Mouse (Mus musculus) E14TG2a.4 (cell line): ENCODE measurements around the gene Grin2b.

Experiments used
- H3K27me3 ChIP-seq: 2 replicates; pipeline ENCODE4 v1.6.1; 2014; ENCODE audit warnings: low read length, control low read depth; ENCODE audit not compliant: insufficient read depth
- H3K36me3 ChIP-seq: 2 replicates; pipeline ENCODE4 v1.6.1; 2014; ENCODE audit warnings: low read length, control low read depth; ENCODE audit not compliant: insufficient read depth
- H3K4me1 ChIP-seq: replicated peaks from 2 replicates; pipeline ENCODE4 v1.6.1; 2014; ENCODE audit warnings: low read depth, low read length, control low read depth
- H3K4me3 ChIP-seq: replicated peaks from 2 replicates; pipeline ENCODE4 v1.5.1; 2014; ENCODE audit warnings: mild to moderate bottlenecking, low read length
- H3K9me3 ChIP-seq: 2 replicates; pipeline ENCODE4 v1.6.1; 2014; ENCODE audit warnings: low read length, control low read depth
- CTCF ChIP-seq: conservative IDR thresholded peaks from 2 replicates; pipeline ENCODE4 v1.5.1; 2014; ENCODE audit warnings: low read length
- NANOG ChIP-seq: IDR thresholded peaks from 2 replicates; pipeline ENCODE4 v1.6.1; 2014; ENCODE audit warnings: borderline replicate concordance, low read length, mixed read lengths
- POU5F1 ChIP-seq: IDR thresholded peaks from 2 replicates; pipeline ENCODE4 v1.6.1; 2014; ENCODE audit warnings: low read length, borderline replicate concordance

Grin2b gene

DNA sequence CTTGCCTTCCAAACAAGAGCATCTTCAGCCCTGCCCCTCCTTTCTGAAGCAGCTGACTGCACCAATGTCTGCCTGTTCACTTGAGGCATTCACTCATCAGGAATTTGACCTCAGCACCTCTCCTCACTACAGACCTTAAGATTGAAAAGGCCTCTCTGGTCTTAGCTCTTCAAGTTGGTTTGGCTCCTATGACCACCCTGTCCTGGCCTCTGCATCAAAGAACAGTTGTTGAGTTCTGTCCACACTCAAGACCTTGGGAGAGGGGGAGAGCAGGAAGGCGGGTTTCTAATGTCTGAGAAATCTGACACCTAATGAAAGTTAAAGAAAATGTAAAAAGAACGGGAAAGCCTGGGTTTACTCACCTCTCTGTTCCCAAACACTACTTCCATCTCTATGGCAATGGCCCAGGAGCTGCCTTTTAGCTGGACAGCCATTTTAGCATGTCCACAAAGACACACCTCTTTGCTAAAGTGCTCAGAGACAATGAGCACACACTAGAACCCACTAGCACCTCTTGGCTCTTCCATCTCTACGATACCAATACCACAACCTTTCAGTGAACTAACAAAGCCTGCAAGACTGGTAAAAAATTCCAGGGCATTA is 202.5 kb downstream of the Grin2b start:
- no peaks in the 10 kb centered on the region for H3K4me1 ChIP-seq
- no peak overlapping the region for H3K4me3 ChIP-seq
- no peaks in the 10 kb centered on the region for H3K9me3 ChIP-seq
- no peak for TF ChIP-seq NANOG
- no peak for TF ChIP-seq POU5F1
- no peak for TF ChIP-seq CTCF
- H3K27me3 ChIP-seq, result no peaks in the 10 kb centered on the region
- H3K36me3 ChIP-seq, result no peaks in the 10 kb centered on the region

DNA sequence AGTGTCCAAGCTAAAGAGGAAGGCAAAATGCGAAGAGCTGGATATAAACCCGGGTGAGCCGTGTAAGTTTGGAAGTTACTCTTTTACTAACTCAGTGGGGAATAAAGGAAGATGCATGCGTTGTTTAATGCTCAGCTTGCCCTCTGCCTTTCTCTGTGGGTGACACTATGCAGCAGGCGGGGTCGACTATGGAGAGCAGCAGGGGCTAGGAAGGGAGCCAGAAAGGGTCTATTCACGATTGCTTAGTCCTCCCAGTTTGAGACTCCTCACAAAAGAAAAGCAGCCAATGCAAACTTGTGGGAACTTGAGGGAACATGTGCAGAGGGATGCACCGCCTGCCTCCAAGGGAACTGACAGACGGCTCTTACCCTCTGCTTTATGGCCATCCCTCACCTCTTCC is 211.5 kb downstream of the Grin2b start:
- TF ChIP-seq NANOG (no peak), CTCF (no peak), POU5F1 (no peak)
- Histone ChIP-seq H3K4me1 (no peaks in the 10 kb centered on the region), H3K9me3 (peaks cover 22% of the 10 kb centered on the region), H3K4me3 (no peak overlapping the region), H3K27me3 (no peaks in the 10 kb centered on the region), H3K36me3 (no peaks in the 10 kb centered on the region)

- Histone ChIP-seq H3K4me3 (no peak overlapping the region), H3K4me1 (no peaks in the 10 kb centered on the region), H3K27me3 (no peaks in the 10 kb centered on the region), H3K36me3 (no peaks in the 10 kb centered on the region), H3K9me3 (peaks cover 22% of the 10 kb centered on the region)
- no peak for TF ChIP-seq NANOG
- TF ChIP-seq CTCF, result no peak
Observed at GRCm38 (mm10) chr6:135959629-135960028, 213.7 kb downstream of the Grin2b start.

DNA sequence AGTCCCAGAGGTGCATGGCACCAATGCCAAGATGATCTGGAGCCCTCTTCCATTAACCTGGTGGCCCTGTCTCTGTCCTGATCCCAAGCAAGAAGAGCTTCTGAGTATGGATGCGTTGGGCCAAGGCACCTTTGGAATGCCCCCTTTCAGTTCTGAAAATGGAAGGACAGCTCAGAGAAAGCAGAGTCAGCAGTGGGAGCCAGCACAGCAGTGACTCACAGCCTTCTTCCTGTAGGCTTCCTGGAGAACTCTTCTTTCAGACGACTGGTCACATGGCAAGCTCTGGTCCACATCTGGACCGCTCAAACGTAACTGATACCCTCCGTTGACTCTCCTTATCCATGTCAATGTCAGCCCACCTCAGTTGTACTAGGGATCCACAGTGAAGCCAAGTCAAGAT is 221.6 kb downstream of the Grin2b start:
- TF ChIP-seq CTCF (no peak), NANOG (no peak), POU5F1 (no peak)
- no peaks in the 10 kb centered on the region for H3K27me3 ChIP-seq
- H3K4me1 ChIP-seq, result no peaks in the 10 kb centered on the region
- no peaks in the 10 kb centered on the region for H3K36me3 ChIP-seq
- H3K9me3 ChIP-seq, result no peaks in the 10 kb centered on the region
- no peak overlapping the region for H3K4me3 ChIP-seq

DNA sequence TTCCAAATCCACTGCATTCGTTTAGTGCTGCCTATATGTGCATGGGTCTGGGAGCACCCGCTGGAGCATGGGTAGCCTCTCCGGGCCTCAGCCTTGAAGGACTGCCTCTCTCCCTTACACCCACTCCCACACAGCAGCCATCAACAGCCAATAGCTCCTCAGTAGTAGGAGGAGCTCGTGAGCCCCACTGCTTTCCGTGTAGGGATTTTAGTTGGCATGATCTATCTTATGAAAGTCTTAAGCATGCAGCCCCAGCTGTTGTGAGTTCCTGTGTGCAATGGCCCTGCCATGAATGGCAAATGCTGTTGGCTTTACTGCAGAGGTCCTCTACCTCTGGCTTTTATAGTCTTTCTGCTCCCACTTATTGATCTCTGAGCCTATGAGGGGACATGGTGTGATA is 227.8 kb downstream of the Grin2b start:
- TF ChIP-seq NANOG (no peak), CTCF (no peak), POU5F1 (no peak)
- Histone ChIP-seq H3K9me3 (no peaks in the 10 kb centered on the region), H3K27me3 (no peaks in the 10 kb centered on the region), H3K36me3 (no peaks in the 10 kb centered on the region), H3K4me1 (no peaks in the 10 kb centered on the region), H3K4me3 (no peak overlapping the region)

GRCm38 (mm10) chr6:135944358-135944757 is 229.0 kb downstream of the Grin2b start:
- H3K27me3 ChIP-seq, result no peaks in the 10 kb centered on the region
- H3K36me3 ChIP-seq, result no peaks in the 10 kb centered on the region
- H3K9me3 ChIP-seq, result no peaks in the 10 kb centered on the region
- TF ChIP-seq NANOG (no peak), CTCF (no peak), POU5F1 (no peak)
- no peak overlapping the region for H3K4me3 ChIP-seq
- no peaks in the 10 kb centered on the region for H3K4me1 ChIP-seq

DNA sequence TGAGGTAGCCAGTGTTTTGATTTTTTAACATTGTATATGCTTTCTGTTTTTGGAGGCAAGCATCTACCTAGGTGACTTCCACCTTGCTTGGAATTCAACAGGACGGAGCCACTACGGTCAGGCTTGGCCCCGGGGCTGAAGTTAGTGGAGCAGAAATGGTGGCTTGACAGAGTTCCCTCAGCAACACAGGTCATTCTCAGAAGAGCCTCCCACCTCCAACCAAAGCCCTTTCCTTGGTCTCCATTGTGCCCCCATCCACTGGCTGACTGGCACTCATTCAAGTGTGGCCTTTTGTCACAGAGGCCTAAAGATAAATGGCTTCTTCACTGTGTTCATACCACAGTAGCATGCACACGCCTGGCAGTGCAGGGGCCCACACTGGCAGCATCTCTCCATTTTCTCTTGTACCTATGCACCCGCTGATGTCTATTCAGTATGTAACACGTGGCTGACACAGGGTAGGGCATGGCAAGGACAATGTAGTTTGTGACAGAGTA is 230.1 kb downstream of the Grin2b start:
- H3K36me3 ChIP-seq, result no peaks in the 10 kb centered on the region
- no peaks in the 10 kb centered on the region for H3K4me1 ChIP-seq
- no peaks in the 10 kb centered on the region for H3K27me3 ChIP-seq
- H3K4me3 ChIP-seq, result no peak overlapping the region
- TF ChIP-seq POU5F1, result no peak
- no peak for TF ChIP-seq CTCF
- TF ChIP-seq NANOG, result no peak
- no peaks in the 10 kb centered on the region for H3K9me3 ChIP-seq

GRCm38 (mm10) chr6:135932924-135933323 is 240.4 kb downstream of the Grin2b start:
- H3K36me3 ChIP-seq, result no peaks in the 10 kb centered on the region
- H3K4me1 ChIP-seq, result no peaks in the 10 kb centered on the region
- H3K9me3 ChIP-seq, result no peaks in the 10 kb centered on the region
- H3K4me3 ChIP-seq, result no peak overlapping the region
- TF ChIP-seq NANOG (no peak), CTCF (no peak), POU5F1 (no peak)
- H3K27me3 ChIP-seq, result no peaks in the 10 kb centered on the region

DNA sequence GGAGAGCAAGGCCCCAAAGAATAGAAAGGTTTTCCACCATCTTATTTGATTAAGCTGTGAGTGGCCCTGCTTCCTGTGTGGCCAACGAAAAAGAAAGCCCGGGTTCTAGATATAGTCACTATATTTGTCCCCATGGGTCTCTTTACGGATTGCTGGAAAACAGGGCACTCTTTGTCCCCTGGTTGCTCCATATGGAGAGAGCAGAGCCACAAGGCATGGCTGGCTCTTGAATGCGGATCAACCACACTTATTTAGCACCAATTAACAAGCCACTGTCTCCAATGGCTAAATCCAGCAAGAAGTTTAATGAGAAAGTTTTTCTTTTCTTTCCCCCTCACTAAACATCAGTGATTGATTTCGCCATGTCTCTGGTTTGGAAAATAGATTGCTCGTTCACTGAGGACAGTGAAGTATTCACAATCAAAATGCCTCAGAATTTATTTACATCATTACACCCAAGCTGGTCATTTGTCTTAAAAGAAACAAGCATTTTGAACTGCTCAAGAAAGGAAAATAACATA is 240.9 kb downstream of the Grin2b start:
- Histone ChIP-seq H3K4me1 (no peaks in the 10 kb centered on the region), H3K9me3 (no peaks in the 10 kb centered on the region), H3K36me3 (no peaks in the 10 kb centered on the region), H3K4me3 (no peak overlapping the region), H3K27me3 (no peaks in the 10 kb centered on the region)
- no peak for TF ChIP-seq POU5F1
- no peak for TF ChIP-seq NANOG
- TF ChIP-seq CTCF, result no peak
